Comparison of ENCODE assay signal across 8 mouse cellular contexts in the genomic region with DNA sequence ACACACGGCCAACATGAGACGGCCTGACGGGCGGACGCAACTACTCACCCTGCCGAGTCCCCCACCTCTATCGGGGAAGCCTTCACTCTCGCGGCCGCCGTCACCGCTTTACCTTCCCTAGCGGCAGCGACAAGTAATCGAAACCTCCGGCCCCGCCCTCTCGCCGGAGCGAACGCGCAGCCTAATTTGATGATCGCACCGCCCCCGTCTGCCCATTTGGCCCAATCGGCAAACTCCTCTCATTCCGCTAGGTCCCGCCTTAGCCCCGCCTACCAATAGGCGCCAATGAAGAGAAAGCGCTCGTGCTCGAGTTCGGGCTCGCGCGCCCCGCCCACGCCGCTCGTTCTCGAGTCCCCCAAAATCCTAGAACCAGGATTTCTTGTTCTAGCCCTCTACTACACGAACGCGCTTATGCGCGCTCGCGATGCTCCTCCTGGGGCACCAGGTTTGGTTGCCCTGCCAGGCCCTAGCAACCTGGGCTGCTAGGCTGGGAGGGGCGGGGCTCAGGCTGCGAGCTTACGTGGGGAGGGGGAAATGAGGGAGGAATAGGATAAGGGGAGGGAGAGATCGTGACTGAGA. TPM values are rescaled to one million over a fixed set of nuclear protein-coding genes. Genes with fewer than 3 reads are reported as not detected.
DNase-seq lines count a peak whose midpoint lies in the region; ATAC-seq and TF ChIP-seq lines count a peak whose summit lies in the region.

A gene (minus strand): TSS at position 162 of the 579 bp plus-strand sequence.

- H3K27ac ChIP-seq in cortical plate, adult 2 months (ENCODE audit: insufficient read depth, low read length), result peak within 1 kb of the TSS; percentile 67

- TF ChIP-seq CTCF in cortical plate, adult 2 months (IDR thresholded peaks at IDR 0.05; ENCODE audit: extremely low read depth, insufficient read depth, low read length), result no peak

- H3K4me3 ChIP-seq in cortical plate, adult 2 months (ENCODE audit: insufficient read depth, low read length), result peak within 1 kb of the TSS; percentile 87

- DNase-seq in gastrocnemius, postnatal 10 days, result peak; percentile 89
- DNase-seq in induced T-regulatory cell, adult 2 months (ENCODE audit: low read depth), result peak; percentile 96
- peak; percentile 93 to 97 for DNase-seq in left cerebral cortex, adult 9 months (ENCODE audit: low spot score in 2 of 2)
- DNase-seq in right cerebral cortex, postnatal 14 days, result peak; percentile 94
- peak; percentile 90 to 95 for DNase-seq in urinary bladder, postnatal 36 days (ENCODE audit: low spot score in 2 of 2)

- peak; percentile 92 for ATAC-seq in activated CD4-positive, CD25-positive, alpha-beta regulatory T cell, adult 4 months
- ATAC-seq in megakaryocyte progenitor cell, adult 5-6 weeks (replicated peaks; ENCODE audit: poor library complexity), result peak; percentile 94

- H3K4me1 ChIP-seq in cortical plate, adult 2 months (ENCODE audit: control insufficient read depth, insufficient read depth, low read length), result no peaks in the 10 kb centered on the region

- TF ChIP-seq POLR2A in cortical plate, adult 2 months (IDR thresholded peaks at IDR 0.05; ENCODE audit: extremely low read depth, insufficient read depth, low read length), result peak; percentile 94

RNA-seq across cellular contexts. Expression of the gene that starts here (rescaled TPM):
- under 1 TPM; 0.29 to 0.52 TPM for polyA plus RNA-seq in activated CD4-positive, CD25-positive, alpha-beta regulatory T cell, adult 4 months (2017; shearing (Covaris generic))
- polyA plus RNA-seq in cortical plate, adult 2 months (2012; rRNA removed), result 38.8 and 39.7 TPM in 2 replicates
- total RNA-seq in gastrocnemius, postnatal 10 days (2021), result 1 to 10 TPM; 1.3 to 1.9 TPM
- total RNA-seq in megakaryocyte progenitor cell, adult 5-6 weeks (2015), result 1.9 and 2.0 TPM in 2 replicates
- total RNA-seq in megakaryocyte progenitor cell, adult 5-6 weeks (2017), result 0.83 and 1.8 TPM in 2 replicates

Comparison
In these comparisons a context has a peak if more than half of its experiments do, and no peak if none do; other contexts are left out.
1. Peak in every context shown above with its lines: DNase-seq, ATAC-seq, H3K4me3 ChIP-seq and H3K27ac ChIP-seq.
2. RNA of the gene that starts here (polyA plus RNA-seq): 38.8 to 39.7 TPM in cortical plate, adult 2 months; 0.29 to 0.52 TPM in activated CD4-positive, CD25-positive, alpha-beta regulatory T cell, adult 4 months; every median in the first group is over 10 times any median in the second.
3. Peak in ATAC-seq in activated CD4-positive, CD25-positive, alpha-beta regulatory T cell, adult 4 months; RNA of the gene not detected or under 1 TPM.